Comparison of ENCODE assay signal across 23 mouse cellular contexts in the genomic region with DNA sequence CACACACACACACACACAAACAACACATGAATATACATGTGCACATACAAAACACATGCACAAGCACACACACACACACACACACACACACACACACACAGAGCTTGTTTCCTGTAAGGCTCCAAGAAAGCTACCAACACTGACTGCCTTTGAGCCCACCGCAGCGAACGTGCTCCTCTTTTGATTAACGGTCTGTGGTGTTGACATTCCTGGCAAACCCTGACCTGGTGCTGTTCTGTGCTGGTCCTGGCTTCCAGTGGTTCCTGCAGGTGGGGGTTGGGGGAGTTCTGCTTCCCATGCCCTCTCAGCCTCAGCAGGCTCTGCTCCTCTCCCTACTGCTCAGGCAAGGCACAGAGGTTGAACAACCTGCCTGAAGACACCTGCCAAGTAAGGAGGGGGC. TPM values are rescaled to one million over a fixed set of nuclear protein-coding genes. Genes with fewer than 3 reads are reported as not detected.
DNase-seq lines count a peak whose midpoint lies in the region; ATAC-seq and TF ChIP-seq lines count a peak whose summit lies in the region.
"Had no signal": no experiment of that assay in that cellular context is flagged by ENCODE, and none has a peak within 500 bp of the region (broad histone marks: within the 10 kb centered on the region; RNA-seq: fewer than 3 reads in every experiment).

No protein-coding gene starts in this region.

- no peaks in the 10 kb centered on the region for H3K9me3 ChIP-seq in hindbrain, embryonic 10.5 days
- H3K9me3 ChIP-seq in hindbrain, embryonic 14.5 days (ENCODE audit: control insufficient read depth, low read length), result no peaks in the 10 kb centered on the region
- H3K9me3 ChIP-seq in liver, embryonic 16.5 days (replicated peaks; ENCODE audit: control insufficient read depth, low read length), result no peaks in the 10 kb centered on the region
- H3K9me3 ChIP-seq in ES-E14 (ENCODE audit: control insufficient read depth, insufficient read depth, low read depth, low read length), result no peaks in the 10 kb centered on the region
- no peaks in the 10 kb centered on the region for H3K9me3 ChIP-seq in embryonic facial prominence, embryonic 12.5 days
- H3K9me3 ChIP-seq: forebrain, embryonic 15.5 days; G1E; heart, embryonic 12.5 days had no signal

- no peak overlapping the region for H3K4me3 ChIP-seq in hindbrain, embryonic 10.5 days
- no peak overlapping the region for H3K4me3 ChIP-seq in hindbrain, embryonic 14.5 days (replicated peaks; ENCODE audit: low read length)
- H3K4me3 ChIP-seq in liver, embryonic 16.5 days (ENCODE audit: low read depth, low read length), result no peak overlapping the region
- H3K4me3 ChIP-seq in ES-E14 (ENCODE audit: insufficient read depth in 1 of 2, low read depth in 1 of 2, low read length in 2 of 2, poor library complexity in 1 of 2, severe bottlenecking in 1 of 2), result no peak overlapping the region
- H3K4me3 ChIP-seq in embryonic facial prominence, embryonic 12.5 days, result no peak overlapping the region
- H3K4me3 ChIP-seq: forebrain, embryonic 15.5 days; heart, embryonic 12.5 days had no signal

- peak overlapping the region; percentile 88 for H3K27ac ChIP-seq in hindbrain, embryonic 10.5 days
- no peak overlapping the region for H3K27ac ChIP-seq in hindbrain, embryonic 14.5 days
- H3K27ac ChIP-seq in liver, embryonic 16.5 days (ENCODE audit: low read length), result no peak overlapping the region
- H3K27ac ChIP-seq in ES-E14 (ENCODE audit: insufficient read depth, low read depth, low read length, poor library complexity, severe bottlenecking), result 0 out of 2 replicates have a peak overlapping the region, but pooled peaks have one; percentile 7
- 0 out of 2 replicates have a peak overlapping the region, but pooled peaks have one; percentile 46 for H3K27ac ChIP-seq in embryonic facial prominence, embryonic 12.5 days
- H3K27ac ChIP-seq: forebrain, embryonic 15.5 days had no signal

- no peak for ATAC-seq in hindbrain, embryonic 14.5 days (ENCODE audit: low FRiP score)
- ATAC-seq in liver, embryonic 16.5 days (ENCODE audit: low read depth), result peak; percentile 35; the same call in 1 of the 2 replicates
- ATAC-seq in embryonic facial prominence, embryonic 12.5 days (ENCODE audit: insufficient number of reproducible peaks, insufficient read depth, low FRiP score, low TSS enrichment), result no peak
- ATAC-seq: forebrain, embryonic 15.5 days had no signal

- 43% methylated on average over 4 of the region's 4 CpGs for WGBS in hindbrain, embryonic 10.5 days
- 32% methylated on average over 4 of the region's 4 CpGs for WGBS in hindbrain, embryonic 14.5 days
- 27% methylated on average over 4 of the region's 4 CpGs for WGBS in liver, embryonic 16.5 days (ENCODE audit: insufficient replicate concordance)
- 34% methylated on average over 4 of the region's 4 CpGs for WGBS in embryonic facial prominence, embryonic 12.5 days

- in situ Hi-C loops in ES-E14 (cut with MboI; ENCODE audit: low sequenced_read_pairs in 2 of 2, unreplicated experiment in 2 of 2), result loop anchor here in 1 of 2 experiments (25.0 kb wide), 1 partner anchor 391 kb away; no protein-coding TSS in a partner anchor

- no peak overlapping the region for H3K4me2 ChIP-seq in hindbrain, embryonic 14.5 days (replicated peaks)
- H3K4me2 ChIP-seq in liver, embryonic 16.5 days (ENCODE audit: low read depth, low read length), result no peak overlapping the region
- no peak overlapping the region for H3K4me2 ChIP-seq in embryonic facial prominence, embryonic 12.5 days (replicated peaks)
- H3K4me2 ChIP-seq: forebrain, embryonic 15.5 days; heart, embryonic 12.5 days; lung, embryonic 14.5 days had no signal

- peaks cover 58% of the 10 kb centered on the region for H3K4me1 ChIP-seq in hindbrain, embryonic 10.5 days (replicated peaks)
- H3K4me1 ChIP-seq in hindbrain, embryonic 14.5 days (replicated peaks; ENCODE audit: control insufficient read depth, insufficient read depth, low read length), result peaks cover 34% of the 10 kb centered on the region
- peaks cover 2% of the 10 kb centered on the region; the same call in 1 of the 2 replicates for H3K4me1 ChIP-seq in liver, embryonic 16.5 days (ENCODE audit: control insufficient read depth, low read depth, low read length)
- peaks cover 10 to 28% of the 10 kb centered on the region in 2 experiments; a peak in 3 of 4 replicates for H3K4me1 ChIP-seq in ES-E14 (ENCODE audit: control insufficient read depth in 2 of 2, insufficient read depth in 2 of 2, low read length in 2 of 2, poor library complexity in 1 of 2)
- peaks cover 43% of the 10 kb centered on the region for H3K4me1 ChIP-seq in embryonic facial prominence, embryonic 12.5 days

- DNase-seq in hindbrain, embryonic 10.5 days (ENCODE audit: low spot score), result no peak
- no peak for DNase-seq in hindbrain, embryonic 14.5 days (ENCODE audit: low spot score)
- DNase-seq in liver, result no peak
- no peak for DNase-seq in ES-E14 (ENCODE audit: low read depth, low spot score)
- DNase-seq in gastrocnemius, adult 8-10 months (ENCODE audit: low spot score in 2 of 2), result no peak
- DNase-seq in left cerebral cortex, adult 8-10 months (ENCODE audit: low spot score in 2 of 2), result no peak
- DNase-seq: adrenal gland, postnatal 25 days; cerebellum, adult 11 months; cerebellum, postnatal 10 days; kidney, postnatal 10 days; layer of hippocampus, postnatal 36 days; lung, embryonic 14.5 days; lung, postnatal 4 days had no signal

- H3K36me3 ChIP-seq in hindbrain, embryonic 10.5 days, result no peaks in the 10 kb centered on the region
- no peaks in the 10 kb centered on the region for H3K36me3 ChIP-seq in hindbrain, embryonic 14.5 days (replicated peaks; ENCODE audit: control insufficient read depth, insufficient read depth)
- H3K36me3 ChIP-seq in liver, embryonic 16.5 days (ENCODE audit: control insufficient read depth, insufficient read depth), result no peaks in the 10 kb centered on the region
- H3K36me3 ChIP-seq in ES-E14 (ENCODE audit: control insufficient read depth, insufficient read depth, low read length, poor library complexity, severe bottlenecking), result no peaks in the 10 kb centered on the region
- H3K36me3 ChIP-seq in embryonic facial prominence, embryonic 12.5 days, result no peaks in the 10 kb centered on the region
- H3K36me3 ChIP-seq: forebrain, embryonic 15.5 days; G1E; heart, embryonic 12.5 days had no signal

- no peaks in the 10 kb centered on the region for H3K27me3 ChIP-seq in hindbrain, embryonic 10.5 days (ENCODE audit: insufficient read depth, poor library complexity, severe bottlenecking)
- no peaks in the 10 kb centered on the region for H3K27me3 ChIP-seq in hindbrain, embryonic 14.5 days (ENCODE audit: control insufficient read depth, insufficient read depth, low read length)
- no peaks in the 10 kb centered on the region for H3K27me3 ChIP-seq in liver, embryonic 16.5 days (ENCODE audit: control insufficient read depth, insufficient read depth, low read depth, low read length)
- H3K27me3 ChIP-seq in embryonic facial prominence, embryonic 12.5 days, result no peaks in the 10 kb centered on the region
- H3K27me3 ChIP-seq: forebrain, embryonic 15.5 days; heart, embryonic 12.5 days had no signal

- no peak overlapping the region for H3K9ac ChIP-seq in hindbrain, embryonic 14.5 days
- no peak overlapping the region for H3K9ac ChIP-seq in liver, embryonic 16.5 days (ENCODE audit: low read depth, low read length)
- no peak overlapping the region for H3K9ac ChIP-seq in ES-E14 (ENCODE audit: insufficient read depth, low read depth, low read length, poor library complexity, severe bottlenecking)
- no peak overlapping the region for H3K9ac ChIP-seq in embryonic facial prominence, embryonic 12.5 days
- H3K9ac ChIP-seq: forebrain, embryonic 15.5 days; heart, embryonic 12.5 days; lung, embryonic 14.5 days had no signal

TF ChIP-seq in ES-E14, 5 proteins besides CTCF, POLR2A, EP300 and RAD21:
- TF ChIP-seq ZC3H11A (IDR thresholded peaks at IDR 0.05; ENCODE audit: borderline replicate concordance, low read depth, low read length) (no peak), MAFK (IDR thresholded peaks at IDR 0.05; ENCODE audit: insufficient read depth, low read depth, low read length) (no peak), HCFC1 (IDR thresholded peaks at IDR 0.05; ENCODE audit: borderline replicate concordance, insufficient read depth, low read length) (no peak), ZNF384 (IDR thresholded peaks at IDR 0.05; ENCODE audit: low read depth, low read length) (no peak), CHD2 (IDR thresholded peaks at IDR 0.05; ENCODE audit: low read depth, low read length) (no peak)

RNA-seq across cellular contexts. Expression of a gene that starts 45.1 kb away (rescaled TPM):
- polyA plus RNA-seq in hindbrain, embryonic 10.5 days (2016; fragmentation: Nextera tagmentation; extraction: Ambion mirVana), result not detected in 2 replicates
- polyA plus RNA-seq in hindbrain, embryonic 14.5 days (2014; fragmentation: Nextera tagmentation; extraction: Ambion mirVana), result not detected in 2 replicates
- 3.9 and 7.3 TPM in 2 replicates for polyA plus RNA-seq in liver, embryonic 16.5 days (2015; fragmentation: Nextera tagmentation; extraction: Ambion mirVana)
- total RNA-seq in ES-E14 (2012; rRNA removed), result 0.11 and 0.27 TPM in 2 replicates
- not detected in 2 replicates for polyA plus RNA-seq in embryonic facial prominence, embryonic 12.5 days (2016; fragmentation: Nextera tagmentation; extraction: Ambion mirVana)
- total RNA-seq in gastrocnemius, adult 8-10 months (2022), result 1 to 10 TPM in 3 of 4 experiments, under 1 TPM in 1; 0.80 to 1.6 (median 1.3) TPM
- under 1 TPM; 0.18 to 0.48 (median 0.29) TPM for total RNA-seq in left cerebral cortex, adult 8-10 months (2022)
- total RNA-seq: adrenal gland, postnatal 25 days; heart, postnatal 25 days; layer of hippocampus, adult 18-20 months had no signal
- polyA plus RNA-seq: forebrain, embryonic 15.5 days; G1E; lung, embryonic 14.5 days; thymus, postnatal 0 days had no signal

RNA-seq across cellular contexts. Expression of a gene that starts 47.0 kb away (rescaled TPM):
- polyA plus RNA-seq in hindbrain, embryonic 10.5 days (2016; fragmentation: Nextera tagmentation; extraction: Ambion mirVana), result 50.6 and 77.8 TPM in 2 replicates
- 154 and 164 TPM in 2 replicates for polyA plus RNA-seq in hindbrain, embryonic 14.5 days (2014; fragmentation: Nextera tagmentation; extraction: Ambion mirVana)
- 12.7 and 14.4 TPM in 2 replicates for polyA plus RNA-seq in liver, embryonic 16.5 days (2015; fragmentation: Nextera tagmentation; extraction: Ambion mirVana)
- total RNA-seq in ES-E14 (2012; rRNA removed), result 55.3 and 56.4 TPM in 2 replicates
- 96.4 and 96.9 TPM in 2 replicates for polyA plus RNA-seq in embryonic facial prominence, embryonic 12.5 days (2016; fragmentation: Nextera tagmentation; extraction: Ambion mirVana)
- 10 to 100 TPM; 40.8 to 56.7 (median 46.9) TPM for total RNA-seq in gastrocnemius, adult 8-10 months (2022)
- 100 to 1,000 TPM; 211 to 245 (median 225) TPM for total RNA-seq in left cerebral cortex, adult 8-10 months (2022)

RNA-seq across cellular contexts. Expression of a gene that starts 57.2 kb away (rescaled TPM):
- 0.04 TPM in 1 of 2 replicates, not detected in the other for polyA plus RNA-seq in hindbrain, embryonic 10.5 days (2016; fragmentation: Nextera tagmentation; extraction: Ambion mirVana)
- 0.26 TPM in 1 of 2 replicates, not detected in the other for polyA plus RNA-seq in hindbrain, embryonic 14.5 days (2014; fragmentation: Nextera tagmentation; extraction: Ambion mirVana)
- 0.15 TPM in 1 of 2 replicates, not detected in the other for polyA plus RNA-seq in liver, embryonic 16.5 days (2015; fragmentation: Nextera tagmentation; extraction: Ambion mirVana)
- not detected in 2 replicates for total RNA-seq in ES-E14 (2012; rRNA removed)
- polyA plus RNA-seq in embryonic facial prominence, embryonic 12.5 days (2016; fragmentation: Nextera tagmentation; extraction: Ambion mirVana), result not detected in 2 replicates
- under 1 TPM in 1 of 4 experiments, not detected in 3; 0.18 TPM for total RNA-seq in gastrocnemius, adult 8-10 months (2022)
- under 1 TPM in 2 of 4 experiments, not detected in 2; 0.26 to 0.71 TPM for total RNA-seq in left cerebral cortex, adult 8-10 months (2022)
- total RNA-seq: layer of hippocampus, adult 18-20 months; layer of hippocampus, postnatal 36 days; left cerebral cortex, postnatal 25 days had no signal
- polyA plus RNA-seq: G1E; lung, embryonic 14.5 days; stomach, embryonic 16.5 days had no signal

Comparison
In these comparisons a context has a peak if more than half of its experiments do, and no peak if none do; other contexts are left out.
1. H3K27ac ChIP-seq: peak in hindbrain, embryonic 10.5 days (single experiment), ES-E14 (single experiment) and embryonic facial prominence, embryonic 12.5 days (single experiment); none in hindbrain, embryonic 14.5 days (single experiment) and liver, embryonic 16.5 days (single experiment).